Mouse (Mus musculus): ENCODE results near the gene BC030499. TPM values are rescaled to one million over a fixed set of nuclear protein-coding genes. Genes with fewer than 3 reads are reported as not detected.

BC030499 gene
- total RNA-seq, 2 experiments from 2014 or later, result 0.18 to 0.56 TPM

- ATAC-seq (ENCODE audit: poor library complexity, severe bottlenecking), result peak; percentile 100
Observed at GRCm38 (mm10) chr11:78301357-78302084, 10.9 kb downstream of the BC030499 start, which contains the start of gene Spag5. Gene Spag5 (plus strand): TSS chr11:78301529.

- ATAC-seq (ENCODE audit: poor library complexity, severe bottlenecking), result no peak
Observed at GRCm38 (mm10) chr11:78305272-78305671, 14.6 kb downstream of the BC030499 start.

GRCm38 (mm10) chr11:78310861-78311511 is 20.3 kb downstream of the BC030499 start:
- ATAC-seq (ENCODE audit: poor library complexity, severe bottlenecking), result no peak

GRCm38 (mm10) chr11:78313662-78314061 is 23.0 kb downstream of the BC030499 start:
- ATAC-seq (ENCODE audit: poor library complexity, severe bottlenecking), result no peak

- ATAC-seq (ENCODE audit: poor library complexity, severe bottlenecking), result no peak
Observed at GRCm38 (mm10) chr11:78318411-78318810, 27.8 kb downstream of the BC030499 start.

GRCm38 (mm10) chr11:78322076-78322831 is 31.6 kb downstream of the BC030499 start:
- no peak for ATAC-seq (ENCODE audit: poor library complexity, severe bottlenecking)

GRCm38 (mm10) chr11:78322860-78323259 is 32.2 kb downstream of the BC030499 start, which contains the start of gene Aldoc:
Gene Aldoc (plus strand): TSS chr11:78322968.
- peak; percentile 95 for ATAC-seq (ENCODE audit: poor library complexity, severe bottlenecking)

GRCm38 (mm10) chr11:78324000-78324785 is 33.6 kb downstream of the BC030499 start:
- ATAC-seq (ENCODE audit: poor library complexity, severe bottlenecking), result no peak

GRCm38 (mm10) chr11:78324965-78325364 is 34.3 kb downstream of the BC030499 start:
- ATAC-seq (ENCODE audit: poor library complexity, severe bottlenecking), result no peak

- no peak for ATAC-seq (ENCODE audit: poor library complexity, severe bottlenecking)
Observed at GRCm38 (mm10) chr11:78327215-78327614, 36.6 kb downstream of the BC030499 start.

- peak; percentile 100 for ATAC-seq (ENCODE audit: poor library complexity, severe bottlenecking)
Observed at GRCm38 (mm10) chr11:78327634-78328511, 37.2 kb downstream of the BC030499 start, which contains the start of gene Pigs. Gene Pigs (plus strand): TSS chr11:78328415.

- ATAC-seq (ENCODE audit: poor library complexity, severe bottlenecking), result no peak
Observed at GRCm38 (mm10) chr11:78328512-78329056, 37.9 kb downstream of the BC030499 start.

GRCm38 (mm10) chr11:78332676-78333075 is 42.0 kb downstream of the BC030499 start:
- no peak for ATAC-seq (ENCODE audit: poor library complexity, severe bottlenecking)

- ATAC-seq (ENCODE audit: poor library complexity, severe bottlenecking), result no peak
Observed at GRCm38 (mm10) chr11:78333992-78334391, 43.4 kb downstream of the BC030499 start.

- ATAC-seq (ENCODE audit: poor library complexity, severe bottlenecking), result no peak
Observed at GRCm38 (mm10) chr11:78337040-78337439, 46.4 kb downstream of the BC030499 start.

GRCm38 (mm10) chr11:78341702-78342101 is 51.1 kb downstream of the BC030499 start:
- no peak for ATAC-seq (ENCODE audit: poor library complexity, severe bottlenecking)

- ATAC-seq (ENCODE audit: poor library complexity, severe bottlenecking), result peak; percentile 68
Observed at GRCm38 (mm10) chr11:78343381-78344327, 53.0 kb downstream of the BC030499 start, which contains the start of gene Unc119. Gene Unc119 (plus strand): TSS chr11:78343482.

- no peak for ATAC-seq (ENCODE audit: poor library complexity, severe bottlenecking)
Observed at GRCm38 (mm10) chr11:78344328-78344889, 53.8 kb downstream of the BC030499 start.

Data from megakaryocyte, adult 5-6 weeks (primary cell).